Mouse (Mus musculus): ENCODE data around the gene Phf3. TPM values are rescaled to one million over a fixed set of nuclear protein-coding genes. Genes with fewer than 3 reads are reported as not detected.

Gene Phf3
- polyA plus RNA-seq, 1 experiment from 2014 or later = 28.7 TPM

- H3K36me3 ChIP-seq = peaks cover 92% of the 10 kb centered on the region
- H3K27me3 ChIP-seq (ENCODE audit: low read depth, poor library complexity, severe bottlenecking) = no peaks in the 10 kb centered on the region
- no peak overlapping the region for H3K27ac ChIP-seq (replicated peaks)
- H3K4me1 ChIP-seq = no peaks in the 10 kb centered on the region
- no peaks in the 10 kb centered on the region for H3K9me3 ChIP-seq (replicated peaks)
- DNase-seq (ENCODE audit: low spot score) = no peak
- WGBS = 91% methylated on average over 10 of the region's 10 CpGs
- H3K4me3 ChIP-seq = no peak overlapping the region
Measured at GRCm38 (mm10) chr1:30808101-30808699, 65.5 kb downstream of the Phf3 start.

- no peak for DNase-seq (ENCODE audit: low spot score)
- H3K4me1 ChIP-seq = no peaks in the 10 kb centered on the region
- H3K4me3 ChIP-seq = no peak overlapping the region
- H3K27me3 ChIP-seq (ENCODE audit: low read depth, poor library complexity, severe bottlenecking) = no peaks in the 10 kb centered on the region
- H3K9me3 ChIP-seq (replicated peaks) = no peaks in the 10 kb centered on the region
- no peak overlapping the region for H3K27ac ChIP-seq (replicated peaks)
- peaks cover 86% of the 10 kb centered on the region for H3K36me3 ChIP-seq
- 96% methylated on average over 11 of the region's 11 CpGs for WGBS
Measured at GRCm38 (mm10) chr1:30805688-30806285, 67.9 kb downstream of the Phf3 start.

- Histone ChIP-seq H3K9me3 (replicated peaks) (no peaks in the 10 kb centered on the region), H3K27me3 (ENCODE audit: low read depth, poor library complexity, severe bottlenecking) (no peaks in the 10 kb centered on the region), H3K4me1 (no peaks in the 10 kb centered on the region), H3K36me3 (peaks cover 77% of the 10 kb centered on the region), H3K4me3 (no peak overlapping the region), H3K27ac (replicated peaks) (no peak overlapping the region)
- WGBS = 87% methylated on average over 7 of the region's 7 CpGs
- no peak for DNase-seq (ENCODE audit: low spot score)
Measured at GRCm38 (mm10) chr1:30804919-30805318, 68.8 kb downstream of the Phf3 start.

- H3K36me3 ChIP-seq = peaks cover 52% of the 10 kb centered on the region
- H3K9me3 ChIP-seq (replicated peaks) = no peaks in the 10 kb centered on the region
- no peaks in the 10 kb centered on the region for H3K4me1 ChIP-seq
- no peak overlapping the region for H3K4me3 ChIP-seq
- H3K27ac ChIP-seq (replicated peaks) = no peak overlapping the region
- no peak for DNase-seq (ENCODE audit: low spot score)
- WGBS = 90% methylated on average over 8 of the region's 8 CpGs
- no peaks in the 10 kb centered on the region for H3K27me3 ChIP-seq (ENCODE audit: low read depth, poor library complexity, severe bottlenecking)
Measured at GRCm38 (mm10) chr1:30801911-30802310, 71.8 kb downstream of the Phf3 start.

GRCm38 (mm10) chr1:30799277-30799834 lies 74.4 kb downstream of the Phf3 start:
- peaks cover 28% of the 10 kb centered on the region for H3K36me3 ChIP-seq
- no peak overlapping the region for H3K4me3 ChIP-seq
- H3K27ac ChIP-seq (replicated peaks) = no peak overlapping the region
- WGBS = 87% methylated on average over 6 of the region's 6 CpGs
- H3K27me3 ChIP-seq (ENCODE audit: low read depth, poor library complexity, severe bottlenecking) = no peaks in the 10 kb centered on the region
- H3K9me3 ChIP-seq (replicated peaks) = no peaks in the 10 kb centered on the region
- no peak for DNase-seq (ENCODE audit: low spot score)
- no peaks in the 10 kb centered on the region for H3K4me1 ChIP-seq

GRCm38 (mm10) chr1:30794606-30795005 lies 79.1 kb downstream of the Phf3 start:
- 86% methylated on average over 5 of the region's 5 CpGs for WGBS
- Histone ChIP-seq H3K9me3 (replicated peaks) (no peaks in the 10 kb centered on the region), H3K27me3 (ENCODE audit: low read depth, poor library complexity, severe bottlenecking) (no peaks in the 10 kb centered on the region), H3K4me1 (no peaks in the 10 kb centered on the region), H3K4me3 (no peak overlapping the region), H3K36me3 (no peaks in the 10 kb centered on the region), H3K27ac (replicated peaks) (no peak overlapping the region)
- no peak for DNase-seq (ENCODE audit: low spot score)

- 88% methylated on average over 7 of the region's 7 CpGs for WGBS
- DNase-seq (ENCODE audit: low spot score) = no peak
- H3K4me1 ChIP-seq = no peaks in the 10 kb centered on the region
Measured at GRCm38 (mm10) chr1:30793357-30793883, 80.3 kb downstream of the Phf3 start.

GRCm38 (mm10) chr1:30792935-30793334 lies 80.8 kb downstream of the Phf3 start:
- Histone ChIP-seq H3K9me3 (replicated peaks) (no peaks in the 10 kb centered on the region), H3K4me3 (no peak overlapping the region), H3K4me1 (no peaks in the 10 kb centered on the region), H3K27ac (replicated peaks) (no peak overlapping the region), H3K36me3 (no peaks in the 10 kb centered on the region), H3K27me3 (ENCODE audit: low read depth, poor library complexity, severe bottlenecking) (no peaks in the 10 kb centered on the region)
- 81% methylated on average over 5 of the region's 5 CpGs for WGBS
- no peak for DNase-seq (ENCODE audit: low spot score)

More at GRCm38 (mm10) chr1:30793357-30793883, 80.3 kb downstream of the Phf3 start:
- Histone ChIP-seq H3K4me3 (no peak overlapping the region), H3K36me3 (no peaks in the 10 kb centered on the region), H3K27ac (replicated peaks) (no peak overlapping the region), H3K9me3 (replicated peaks) (no peaks in the 10 kb centered on the region), H3K27me3 (ENCODE audit: low read depth, poor library complexity, severe bottlenecking) (no peaks in the 10 kb centered on the region)

- H3K9me3 ChIP-seq (replicated peaks) = no peaks in the 10 kb centered on the region
- no peak overlapping the region for H3K27ac ChIP-seq (replicated peaks)
- no peak overlapping the region for H3K4me3 ChIP-seq
- H3K4me1 ChIP-seq = no peaks in the 10 kb centered on the region
- H3K27me3 ChIP-seq (ENCODE audit: low read depth, poor library complexity, severe bottlenecking) = no peaks in the 10 kb centered on the region
- WGBS = 88% methylated on average over 1 of the region's 1 CpGs
- no peak for DNase-seq (ENCODE audit: low spot score)
- H3K36me3 ChIP-seq = no peaks in the 10 kb centered on the region
Measured at GRCm38 (mm10) chr1:30790220-30790619, 83.5 kb downstream of the Phf3 start.

- Histone ChIP-seq H3K4me3 (no peak overlapping the region), H3K4me1 (no peaks in the 10 kb centered on the region), H3K27ac (replicated peaks) (no peak overlapping the region), H3K36me3 (no peaks in the 10 kb centered on the region), H3K9me3 (replicated peaks) (no peaks in the 10 kb centered on the region), H3K27me3 (ENCODE audit: low read depth, poor library complexity, severe bottlenecking) (no peaks in the 10 kb centered on the region)
- 91% methylated on average over 1 of the region's 1 CpGs for WGBS
- no peak for DNase-seq (ENCODE audit: low spot score)
Measured at GRCm38 (mm10) chr1:30789689-30790088, 84.0 kb downstream of the Phf3 start.

GRCm38 (mm10) chr1:30789001-30789400 lies 84.7 kb downstream of the Phf3 start:
- H3K27me3 ChIP-seq (ENCODE audit: low read depth, poor library complexity, severe bottlenecking) = no peaks in the 10 kb centered on the region
- no peak overlapping the region for H3K27ac ChIP-seq (replicated peaks)
- no peak for DNase-seq (ENCODE audit: low spot score)
- H3K36me3 ChIP-seq = no peaks in the 10 kb centered on the region
- no peaks in the 10 kb centered on the region for H3K9me3 ChIP-seq (replicated peaks)
- no peak overlapping the region for H3K4me3 ChIP-seq
- no peaks in the 10 kb centered on the region for H3K4me1 ChIP-seq
- 81% methylated on average over 2 of the region's 2 CpGs for WGBS

GRCm38 (mm10) chr1:30786583-30786982 lies 87.1 kb downstream of the Phf3 start:
- no peak for DNase-seq (ENCODE audit: low spot score)
- no peaks in the 10 kb centered on the region for H3K36me3 ChIP-seq
- 88% methylated on average over 9 of the region's 9 CpGs for WGBS

GRCm38 (mm10) chr1:30783741-30784140 lies 90.0 kb downstream of the Phf3 start:
- Histone ChIP-seq H3K4me3 (no peak overlapping the region), H3K27ac (replicated peaks) (no peak overlapping the region), H3K27me3 (ENCODE audit: low read depth, poor library complexity, severe bottlenecking) (no peaks in the 10 kb centered on the region), H3K9me3 (replicated peaks) (no peaks in the 10 kb centered on the region), H3K36me3 (no peaks in the 10 kb centered on the region), H3K4me1 (no peaks in the 10 kb centered on the region)
- no peak for DNase-seq (ENCODE audit: low spot score)
- 78% methylated on average over 6 of the region's 6 CpGs for WGBS

More at GRCm38 (mm10) chr1:30786583-30786982, 87.1 kb downstream of the Phf3 start:
- no peak overlapping the region for H3K27ac ChIP-seq (replicated peaks)
- H3K4me1 ChIP-seq = no peaks in the 10 kb centered on the region
- no peaks in the 10 kb centered on the region for H3K9me3 ChIP-seq (replicated peaks)
- H3K27me3 ChIP-seq (ENCODE audit: low read depth, poor library complexity, severe bottlenecking) = no peaks in the 10 kb centered on the region
- no peak overlapping the region for H3K4me3 ChIP-seq
